Mouse (Mus musculus): Measurements from ENCODE around the gene Slc12a7.
A peak's percentile ranks its signal among the peaks of the same experiment; 100 is the strongest.

GRCm38 (mm10) chr13:73847465-73847836, 114.6 kb downstream of the Slc12a7 start, which contains the start of gene Nkd2:
- TF ChIP-seq EP300 (IDR thresholded peaks at IDR 0.05; ENCODE audit: low read depth) = no peak
- peak; percentile 61 for TF ChIP-seq CTCF (IDR thresholded peaks at IDR 0.05; ENCODE audit: low read depth)
